Mouse (Mus musculus) inflammation-experienced regulatory T-cells, adult 6 months (primary cell): ENCODE data around the gene Tmem119. TPM values are rescaled to one million over a fixed set of nuclear protein-coding genes. Genes with fewer than 3 reads are reported as not detected.

ENCODE experiments used
- ATAC-seq: one replicate; pipeline ENCODE4 v1.8.0; 2017
- polyA plus RNA-seq, 3 experiments: library from polyadenylated mRNA; unstranded; fragments of 100-300 nt; shearing (Covaris generic); gene quantifications; one replicate each; pipeline ENCODE4 v1.2.1; 2017

The Tmem119 gene
- polyA plus RNA-seq: not detected

GRCm38 (mm10) chr5:113800280-113800679 lies at the start of gene Tmem119:
Gene Tmem119 (minus strand): TSS chr5:113800516.
- ATAC-seq: no peak

GRCm38 (mm10) chr5:113847636-113848035 lies 47.3 kb upstream of the Tmem119 start:
- no peak for ATAC-seq

GRCm38 (mm10) chr5:113846656-113847055 lies 46.3 kb upstream of the Tmem119 start:
- ATAC-seq: no peak

GRCm38 (mm10) chr5:113845627-113846026 lies 45.3 kb upstream of the Tmem119 start:
- no peak for ATAC-seq

GRCm38 (mm10) chr5:113844721-113845120 lies 44.4 kb upstream of the Tmem119 start:
- peak; percentile 78 for ATAC-seq

- no peak for ATAC-seq
Measured at GRCm38 (mm10) chr5:113844106-113844505, 43.8 kb upstream of the Tmem119 start.

GRCm38 (mm10) chr5:113842906-113843305 lies 42.6 kb upstream of the Tmem119 start:
- ATAC-seq: no peak

GRCm38 (mm10) chr5:113842244-113842643 lies 41.9 kb upstream of the Tmem119 start:
- ATAC-seq: peak; percentile 49

GRCm38 (mm10) chr5:113841243-113842225 lies 41.2 kb upstream of the Tmem119 start:
- peak; percentile 42 for ATAC-seq

- no peak for ATAC-seq
Measured at GRCm38 (mm10) chr5:113840443-113840842, 40.1 kb upstream of the Tmem119 start.

- ATAC-seq: no peak
Measured at GRCm38 (mm10) chr5:113836961-113837360, 36.6 kb upstream of the Tmem119 start.

- no peak for ATAC-seq
Measured at GRCm38 (mm10) chr5:113833316-113833947, 33.1 kb upstream of the Tmem119 start.

- ATAC-seq: peak; percentile 74
Measured at GRCm38 (mm10) chr5:113832490-113832901, 32.2 kb upstream of the Tmem119 start, which contains the start of gene Selplg. Gene Selplg (minus strand): TSS chr5:113832644.

- ATAC-seq: no peak
Measured at GRCm38 (mm10) chr5:113831741-113832140, 31.4 kb upstream of the Tmem119 start.

GRCm38 (mm10) chr5:113830796-113831195 lies 30.5 kb upstream of the Tmem119 start:
- no peak for ATAC-seq

- peak; percentile 43 for ATAC-seq
Measured at GRCm38 (mm10) chr5:113830292-113830643, 30.0 kb upstream of the Tmem119 start.

- ATAC-seq: no peak
Measured at GRCm38 (mm10) chr5:113829566-113830291, 29.4 kb upstream of the Tmem119 start.

- no peak for ATAC-seq
Measured at GRCm38 (mm10) chr5:113828481-113828880, 28.2 kb upstream of the Tmem119 start.

GRCm38 (mm10) chr5:113827991-113828411 lies 27.7 kb upstream of the Tmem119 start:
- ATAC-seq: no peak

GRCm38 (mm10) chr5:113826619-113827018 lies 26.3 kb upstream of the Tmem119 start:
- no peak for ATAC-seq

- ATAC-seq: peak; percentile 68
Measured at GRCm38 (mm10) chr5:113825558-113825957, 25.2 kb upstream of the Tmem119 start.

GRCm38 (mm10) chr5:113824228-113824627 lies 23.9 kb upstream of the Tmem119 start:
- peak; percentile 61 for ATAC-seq

GRCm38 (mm10) chr5:113818572-113818971 lies 18.3 kb upstream of the Tmem119 start:
- no peak for ATAC-seq
